Mouse (Mus musculus) left cerebral cortex, postnatal 36 days (tissue): ENCODE results near the gene H6pd. TPM values are rescaled to one million over a fixed set of nuclear protein-coding genes. Genes with fewer than 3 reads are reported as not detected.

Source experiments
- DNase-seq, 2 experiments: peaks; one replicate each; pipeline ENCODE4 v3.0.0; 2021 to 2022; ENCODE audit warnings: low spot score in 2 of 2, mixed read lengths in 1 of 2
- intact Hi-C: fragments of 180-260 bp; cut with DNase I; formaldehyde crosslinking; loops from one replicate; pipeline ENCODE4 v1.15.1; 2025
- total RNA-seq, 2 experiments: library from RNA; stranded (reverse); gene quantifications; 2 replicates each; pipeline ENCODE4 v1.2.3; 2021

The H6pd gene
- total RNA-seq, 2 experiments from 2014 or later = 12.5 to 14.3 TPM

- intact Hi-C loops = no loop called here
- DNase-seq = no peak
Measured at GRCm38 (mm10) chr4:150003021-150003580, 5.7 kb downstream of the H6pd start.

GRCm38 (mm10) chr4:150002021-150002528 is 6.7 kb downstream of the H6pd start:
- intact Hi-C loops = no loop called here
- no peak for DNase-seq

- intact Hi-C loops = no loop called here
- DNase-seq = no peak
Measured at GRCm38 (mm10) chr4:150001221-150001860, 7.5 kb downstream of the H6pd start.

GRCm38 (mm10) chr4:149999931-150000555 is 8.8 kb downstream of the H6pd start:
- no peak for DNase-seq
- intact Hi-C loops = no loop called here

GRCm38 (mm10) chr4:149999510-149999900 is 9.3 kb downstream of the H6pd start:
- DNase-seq = no peak
- intact Hi-C loops = no loop called here

- no peak for DNase-seq
- intact Hi-C loops = no loop called here
Measured at GRCm38 (mm10) chr4:149998786-149999509, 9.9 kb downstream of the H6pd start.

GRCm38 (mm10) chr4:149997999-149998398 is 10.8 kb downstream of the H6pd start:
- DNase-seq = no peak
- intact Hi-C loops = no loop called here

GRCm38 (mm10) chr4:149996440-149996839 is 12.4 kb downstream of the H6pd start:
- intact Hi-C loops = no loop called here
- no peak for DNase-seq

GRCm38 (mm10) chr4:149995911-149996310 is 12.9 kb downstream of the H6pd start:
- no peak for DNase-seq
- intact Hi-C loops = no loop called here

GRCm38 (mm10) chr4:149994218-149994617 is 14.6 kb downstream of the H6pd start:
- intact Hi-C loops = no loop called here
- DNase-seq = no peak

- intact Hi-C loops = no loop called here
- no peak for DNase-seq
Measured at GRCm38 (mm10) chr4:149992670-149993032, 16.2 kb downstream of the H6pd start.

- no peak for DNase-seq
- intact Hi-C loops = no loop called here
Measured at GRCm38 (mm10) chr4:149991755-149992669, 16.8 kb downstream of the H6pd start.

- intact Hi-C loops = no loop called here
- no peak for DNase-seq
Measured at GRCm38 (mm10) chr4:149990954-149991633, 17.7 kb downstream of the H6pd start.

GRCm38 (mm10) chr4:149990212-149990953 is 18.4 kb downstream of the H6pd start:
- peak in 1 of 2 experiments; percentile 32 for DNase-seq
- intact Hi-C loops = no loop called here

- intact Hi-C loops = no loop called here
- DNase-seq = peak; percentile 78 to 79
Measured at GRCm38 (mm10) chr4:149988931-149989556, 19.8 kb downstream of the H6pd start.

GRCm38 (mm10) chr4:149988301-149988700 is 20.5 kb downstream of the H6pd start:
- intact Hi-C loops = no loop called here

GRCm38 (mm10) chr4:149986671-149987417 is 22.0 kb downstream of the H6pd start:
- DNase-seq = no peak
- intact Hi-C loops = no loop called here

More at GRCm38 (mm10) chr4:149988301-149988700, 20.5 kb downstream of the H6pd start:
- DNase-seq = no peak
